13 mouse cellular contexts compared by ENCODE assay signal in genomic region chr14:120762168-120762567, GRCm38 (mm10).
A peak's percentile ranks its signal among the peaks of the same experiment; 100 is the strongest.
DNase-seq lines count a peak whose midpoint lies in the region; ATAC-seq lines count a peak whose summit lies in the region.
"Had no signal": no experiment of that assay in that cellular context is flagged by ENCODE, and none has a peak within 500 bp of the region (broad histone marks: within the 10 kb centered on the region; RNA-seq: fewer than 3 reads in every experiment).

No protein-coding gene starts in this region.

- no peaks in the 10 kb centered on the region for H3K9me3 ChIP-seq in hindbrain, embryonic 14.5 days (ENCODE audit: control insufficient read depth, low read length)
- H3K9me3 ChIP-seq: hindbrain, embryonic 10.5 days; neural tube, embryonic 12.5 days had no signal

- H3K27me3 ChIP-seq in hindbrain, embryonic 14.5 days (ENCODE audit: control insufficient read depth, insufficient read depth, low read length) = no peaks in the 10 kb centered on the region
- H3K27me3 ChIP-seq: neural tube, embryonic 12.5 days had no signal

- H3K4me3 ChIP-seq in hindbrain, embryonic 14.5 days (replicated peaks; ENCODE audit: low read length) = no peak overlapping the region
- H3K4me3 ChIP-seq: erythroblast, embryonic 14.5 days; hindbrain, embryonic 10.5 days; neural tube, embryonic 12.5 days had no signal

- H3K36me3 ChIP-seq in hindbrain, embryonic 14.5 days (replicated peaks; ENCODE audit: control insufficient read depth, insufficient read depth) = no peaks in the 10 kb centered on the region
- H3K36me3 ChIP-seq: hindbrain, embryonic 10.5 days; neural tube, embryonic 12.5 days had no signal

- 79% methylated on average over 7 of the region's 7 CpGs for WGBS in hindbrain, embryonic 14.5 days

- H3K4me1 ChIP-seq in hindbrain, embryonic 14.5 days (replicated peaks; ENCODE audit: control insufficient read depth, insufficient read depth, low read length) = no peaks in the 10 kb centered on the region
- H3K4me1 ChIP-seq: hindbrain, embryonic 10.5 days; neural tube, embryonic 12.5 days had no signal

- H3K9ac ChIP-seq in hindbrain, embryonic 14.5 days = no peak overlapping the region
- H3K9ac ChIP-seq: neural tube, embryonic 12.5 days had no signal

- H3K4me2 ChIP-seq in hindbrain, embryonic 14.5 days (replicated peaks) = no peak overlapping the region
- H3K4me2 ChIP-seq: heart, embryonic 11.5 days; neural tube, embryonic 12.5 days had no signal

- no peak overlapping the region for H3K27ac ChIP-seq in hindbrain, embryonic 14.5 days
- H3K27ac ChIP-seq: hindbrain, embryonic 10.5 days; kidney, postnatal 0 days; neural tube, embryonic 12.5 days had no signal

- intact Hi-C loops in heart, postnatal 10 days (cut with DNase I) = loop anchor here (5.0 to 10.0 kb wide), 4 partner anchors 285 to 685 kb away; partner anchors contain the start of gene Rap2a

- DNase-seq in heart, adult 11 months = peak; percentile 82
- DNase-seq in heart, adult 8-10 months (ENCODE audit: low spot score) = no peak
- DNase-seq in A20 (ENCODE audit: low read depth, low spot score) = peak; percentile 42
- no peak for DNase-seq in hindbrain, embryonic 14.5 days (ENCODE audit: low spot score)
- no peak for DNase-seq in heart, postnatal 10 days

- peak; percentile 57 for ATAC-seq in common myeloid progenitor, adult 5-6 weeks (replicated peaks; ENCODE audit: low read depth, poor library complexity, severe bottlenecking)
- peak; percentile 85 for ATAC-seq in megakaryocyte, adult 5-6 weeks (ENCODE audit: poor library complexity, severe bottlenecking)
- ATAC-seq in hindbrain, embryonic 14.5 days (ENCODE audit: low FRiP score) = no peak
- no peak for ATAC-seq in erythroid progenitor cell, adult 5-6 weeks (replicated peaks; ENCODE audit: low FRiP score, poor library complexity, severe bottlenecking)

Comparison
In these comparisons a context has a peak if more than half of its experiments do, and no peak if none do; other contexts are left out.
1. DNase-seq: peak in heart, adult 11 months (single experiment) and A20 (single experiment); none in heart, adult 8-10 months (single experiment), hindbrain, embryonic 14.5 days (single experiment) and heart, postnatal 10 days (0 of 2).
2. ATAC-seq: peak in common myeloid progenitor, adult 5-6 weeks (single experiment) and megakaryocyte, adult 5-6 weeks (single experiment); none in hindbrain, embryonic 14.5 days (single experiment) and erythroid progenitor cell, adult 5-6 weeks (single experiment).